Mouse (Mus musculus): ENCODE measurements around the gene Armc2.
A peak's percentile ranks its signal among the peaks of the same experiment; 100 is the strongest.

Armc2 gene

DNA sequence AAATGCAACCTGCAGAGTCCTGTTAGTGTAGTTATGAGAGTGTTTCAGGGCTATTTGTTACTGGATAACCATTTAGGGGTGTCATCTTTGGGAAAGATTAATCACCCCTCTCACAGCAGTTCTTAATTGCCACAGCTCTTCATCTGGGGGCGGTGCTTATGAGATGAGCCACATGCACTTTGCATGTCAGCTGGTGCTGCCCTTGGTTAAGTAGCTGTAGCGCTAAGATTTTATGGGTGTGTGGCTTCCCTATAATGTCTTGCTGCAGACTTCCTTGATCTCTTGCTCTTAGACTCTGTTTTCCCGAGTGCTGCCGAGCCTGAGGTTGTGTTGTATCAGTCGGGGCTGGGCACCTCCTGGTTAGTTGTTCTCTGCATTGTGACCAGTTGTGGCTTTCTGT lies 150.3 kb downstream of the Armc2 start:
- no peak for DNase-seq (ENCODE audit: low read depth, low spot score)

DNA sequence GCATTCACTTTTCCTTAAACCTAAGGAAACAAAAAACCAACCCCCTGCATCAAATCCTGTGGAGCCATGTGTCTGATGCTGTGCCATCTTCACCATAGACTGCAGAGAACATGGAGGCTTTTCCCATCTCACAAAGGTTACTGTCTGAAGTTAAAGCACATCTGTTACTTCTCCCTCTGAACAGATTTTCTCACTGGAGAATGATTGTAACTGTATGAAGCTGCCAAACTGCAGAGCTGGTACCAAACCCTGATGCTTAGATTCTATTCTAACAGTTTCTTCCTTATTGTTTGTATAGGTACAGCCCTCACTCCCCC lies 151.4 kb downstream of the Armc2 start:
- no peak for DNase-seq (ENCODE audit: low read depth, low spot score)

GRCm38 (mm10) chr10:41866069-41866837 lies 152.0 kb downstream of the Armc2 start:
- peak; percentile 21 for DNase-seq (ENCODE audit: low read depth, low spot score)

All from skeletal muscle tissue, adult 2 months (tissue).